In genomic region chr7:142349308-142349961, GRCm38 (mm10) we compare ENCODE assay signal across 8 mouse cellular contexts. TPM values are rescaled to one million over a fixed set of nuclear protein-coding genes. Genes with fewer than 3 reads are reported as not detected.
DNase-seq lines count a peak whose midpoint lies in the region; ATAC-seq lines count a peak whose summit lies in the region.
"Had no signal": no experiment of that assay in that cellular context is flagged by ENCODE, and none has a peak within 500 bp of the region (broad histone marks: within the 10 kb centered on the region; RNA-seq: fewer than 3 reads in every experiment).

No protein-coding gene starts in this region.

- no peaks in the 10 kb centered on the region for H3K9me3 ChIP-seq in hindbrain, embryonic 11.5 days (ENCODE audit: control insufficient read depth, low read length)

- H3K36me3 ChIP-seq in hindbrain, embryonic 11.5 days (ENCODE audit: control insufficient read depth, insufficient read depth, low read length) = no peaks in the 10 kb centered on the region

- no peaks in the 10 kb centered on the region; the same call in 1 of the 2 replicates for H3K4me1 ChIP-seq in hindbrain, embryonic 11.5 days (replicated peaks; ENCODE audit: control insufficient read depth, insufficient read depth, low read length)

- 30% methylated on average over 9 of the region's 9 CpGs for WGBS in hindbrain, embryonic 11.5 days

- DNase-seq in 416B (ENCODE audit: low read depth) = peak; percentile 61
- DNase-seq in Muller cell, postnatal 12 days (ENCODE audit: inconsistent ontology term) = peak; percentile 29
- DNase-seq in hindbrain, embryonic 11.5 days (ENCODE audit: low spot score) = peak; percentile 36
- DNase-seq in lung, postnatal 14 days = peak; percentile 38
- no peak for DNase-seq in spleen, adult 18-20 months
- no peak for DNase-seq in cerebellum, postnatal 4 days (ENCODE audit: low spot score in 2 of 2)

- H3K4me3 ChIP-seq in hindbrain, embryonic 11.5 days (ENCODE audit: low read depth, low read length) = no peak overlapping the region

- H3K27me3 ChIP-seq in hindbrain, embryonic 11.5 days (ENCODE audit: control insufficient read depth, insufficient read depth, low read length) = no peaks in the 10 kb centered on the region

- H3K27ac ChIP-seq in hindbrain, embryonic 11.5 days (ENCODE audit: low read depth, low read length) = no peak overlapping the region

- no peak overlapping the region for H3K9ac ChIP-seq in hindbrain, embryonic 11.5 days (ENCODE audit: low read depth, low read length)

- H3K4me2 ChIP-seq in hindbrain, embryonic 11.5 days (replicated peaks; ENCODE audit: low read depth, low read length) = no peak overlapping the region

- peak; percentile 33; the same call in 1 of the 2 replicates for ATAC-seq in hindbrain, embryonic 11.5 days (ENCODE audit: low FRiP score)
- no peak for ATAC-seq in cerebellum, adult (ENCODE audit: insufficient number of reproducible peaks, low FRiP score, low TSS enrichment)

RNA-seq across cellular contexts. Expression of gene Ifitm10, which starts 24.1 kb away (rescaled TPM):
- polyA plus RNA-seq in hindbrain, embryonic 11.5 days (2014; fragmentation: Nextera tagmentation; extraction: Ambion mirVana) = 0.39 and 0.47 TPM in 2 replicates

RNA-seq across cellular contexts. Expression of gene Gm49369, which starts 33.0 kb away (rescaled TPM):
- not detected in 2 replicates for polyA plus RNA-seq in hindbrain, embryonic 11.5 days (2014; fragmentation: Nextera tagmentation; extraction: Ambion mirVana)
- polyA plus RNA-seq: spleen, adult 2 months had no signal

RNA-seq across cellular contexts. Expression of gene Ctsd, which starts 38.4 kb away (rescaled TPM):
- 168 and 200 TPM in 2 replicates for polyA plus RNA-seq in hindbrain, embryonic 11.5 days (2014; fragmentation: Nextera tagmentation; extraction: Ambion mirVana)

RNA-seq across cellular contexts. Expression of gene Krtap5-4, which starts 46.1 kb away (rescaled TPM):
- not detected in 2 replicates for polyA plus RNA-seq in hindbrain, embryonic 11.5 days (2014; fragmentation: Nextera tagmentation; extraction: Ambion mirVana)
- polyA plus RNA-seq: spleen, adult 2 months had no signal

RNA-seq across cellular contexts. Expression of gene Krtap5-1, which starts 52.5 kb away (rescaled TPM):
- polyA plus RNA-seq in hindbrain, embryonic 11.5 days (2014; fragmentation: Nextera tagmentation; extraction: Ambion mirVana) = not detected in 2 replicates
- polyA plus RNA-seq: spleen, adult 2 months had no signal

Comparison
In these comparisons a context has a peak if more than half of its experiments do, and no peak if none do; other contexts are left out.
1. DNase-seq: peak in 416B (single experiment), Muller cell, postnatal 12 days (single experiment), hindbrain, embryonic 11.5 days (single experiment) and lung, postnatal 14 days (single experiment); none in spleen, adult 18-20 months (0 of 2) and cerebellum, postnatal 4 days (0 of 2).